Mouse (Mus musculus) forebrain, embryonic 11.5 days (tissue): ENCODE data around the gene Cspg4. TPM values are rescaled to one million over a fixed set of nuclear protein-coding genes. Genes with fewer than 3 reads are reported as not detected.

ENCODE experiments used
- ATAC-seq: fragments of 200-750 bp; cut with Nextera tagmentation; replicated peaks from 2 replicates; pipeline ENCODE4 v1.8.0; 2017; ENCODE audit warnings: moderate TSS enrichment; ENCODE audit not compliant: low FRiP score
- DNase-seq: peaks from one replicate; pipeline ENCODE4 v3.0.0-alpha.2; 2017; ENCODE audit warnings: low spot score
- H3K27ac ChIP-seq: fragments of 300-500 bp; sonication (generic); 2 replicates; pipeline ENCODE4 v1.5.1; 2014; ENCODE audit warnings: low read depth, low read length
- H3K27me3 ChIP-seq: fragments of 300-500 bp; sonication (generic); 2 replicates; pipeline ENCODE4 v1.6.1; 2014; ENCODE audit warnings: mild to moderate bottlenecking, low read length, mixed read lengths; ENCODE audit not compliant: control insufficient read depth, insufficient read depth
- H3K36me3 ChIP-seq: fragments of 300-500 bp; sonication (generic); 2 replicates; pipeline ENCODE4 v1.6.1; 2014; ENCODE audit warnings: mild to moderate bottlenecking, low read length, moderate library complexity, mixed read lengths; ENCODE audit not compliant: control insufficient read depth, insufficient read depth
- H3K4me1 ChIP-seq: fragments of 300-500 bp; sonication (generic); replicated peaks from 2 replicates; pipeline ENCODE4 v1.6.1; 2014; ENCODE audit warnings: low read length, mixed read lengths; ENCODE audit not compliant: control insufficient read depth, insufficient read depth
- H3K4me2 ChIP-seq: fragments of 300-500 bp; sonication (generic); 2 replicates; pipeline ENCODE4 v1.6.1; 2014; ENCODE audit warnings: low read depth, mild to moderate bottlenecking, low read length, moderate library complexity, mixed read lengths; ENCODE audit not compliant: severe bottlenecking
- H3K4me3 ChIP-seq: fragments of 300-500 bp; sonication (generic); 2 replicates; pipeline ENCODE4 v1.5.1; 2014; ENCODE audit warnings: low read depth, low read length
- H3K9ac ChIP-seq: fragments of 300-500 bp; sonication (generic); 2 replicates; pipeline ENCODE4 v1.6.1; 2014; ENCODE audit warnings: low read length
- H3K9me3 ChIP-seq: fragments of 300-500 bp; sonication (generic); 2 replicates; pipeline ENCODE4 v1.6.1; 2016; ENCODE audit warnings: low read length, mixed read lengths; ENCODE audit not compliant: control insufficient read depth
- WGBS: fragments of 180-500 bp; shearing (Covaris S2); extraction: QIAGEN DNeasy Blood & Tissue Kit; methylation state at CpG from one replicate; pipeline ENCODE4 v1.1.7; 2014; 5-methylcytosine and 5-hydroxymethylcytosine counted together
- polyA plus RNA-seq: library from polyadenylated mRNA; unstranded; fragments of >200 nt; fragmentation: Nextera tagmentation; extraction: Ambion mirVana; gene quantifications from 2 replicates; pipeline ENCODE4 v1.2.1, GENCODE M21; 2014

Gene Cspg4
- polyA plus RNA-seq, 1 experiment from 2014 or later, result 2.0 TPM

- H3K9me3 ChIP-seq, result no peaks in the 10 kb centered on the region
- ATAC-seq (no peak), DNase-seq (no peak)
- H3K4me2 ChIP-seq, result no peak overlapping the region
- no peak overlapping the region for H3K4me3 ChIP-seq
- no peak overlapping the region for H3K27ac ChIP-seq
- no peak overlapping the region for H3K9ac ChIP-seq
- no peaks in the 10 kb centered on the region for H3K36me3 ChIP-seq
- no peaks in the 10 kb centered on the region; the same call in 1 of the 2 replicates for H3K27me3 ChIP-seq
- WGBS, result 75% methylated on average over 11 of the region's 11 CpGs
- peaks cover 7% of the 10 kb centered on the region for H3K4me1 ChIP-seq
Observed at GRCm38 (mm10) chr9:56890522-56891250, 25.9 kb downstream of the Cspg4 start.

DNA sequence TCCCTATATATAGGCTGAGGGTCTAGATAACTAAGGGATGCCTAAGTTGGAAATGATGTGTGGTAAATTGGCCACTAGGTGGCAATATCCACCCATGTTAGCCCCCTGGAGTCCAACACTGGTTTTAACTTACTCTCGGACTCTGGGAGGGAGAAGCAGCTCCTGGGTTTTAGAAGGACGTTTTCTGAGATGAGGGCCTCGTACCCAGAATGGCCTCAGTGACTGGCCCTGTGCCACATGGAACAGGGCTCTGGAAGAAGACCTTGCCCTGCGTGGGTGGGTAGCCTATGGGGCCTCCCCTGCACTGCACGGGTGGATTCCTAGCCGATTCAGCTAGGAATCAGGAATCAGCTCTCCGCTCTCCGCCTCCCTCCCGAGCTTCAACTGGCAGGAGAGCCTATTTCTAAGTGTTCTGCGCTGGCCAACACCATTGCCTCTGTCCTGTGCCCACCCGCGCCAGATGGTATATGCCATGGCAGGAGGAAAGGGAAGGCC lies 26.7 kb downstream of the Cspg4 start:
- H3K27me3 ChIP-seq, result no peaks in the 10 kb centered on the region; the same call in 1 of the 2 replicates
- H3K36me3 ChIP-seq, result no peaks in the 10 kb centered on the region
- DNase-seq (peak; percentile 73), ATAC-seq (0 out of 2 replicates have a peak, but pooled peaks have one; percentile 40)
- H3K4me2 ChIP-seq, result no peak overlapping the region; the same call in 1 of the 2 replicates
- H3K4me1 ChIP-seq, result peaks cover 7% of the 10 kb centered on the region
- 31% methylated on average over 12 of the region's 12 CpGs for WGBS
- H3K9me3 ChIP-seq, result no peaks in the 10 kb centered on the region
- peak overlapping the region; percentile 4; the same call in 1 of the 2 replicates for H3K9ac ChIP-seq
- no peak overlapping the region for H3K27ac ChIP-seq
- no peak overlapping the region for H3K4me3 ChIP-seq

GRCm38 (mm10) chr9:56892111-56892510 lies 27.3 kb downstream of the Cspg4 start:
- Histone ChIP-seq H3K9me3 (no peaks in the 10 kb centered on the region), H3K4me2 (no peak overlapping the region), H3K4me1 (peaks cover 7% of the 10 kb centered on the region), H3K27me3 (no peaks in the 10 kb centered on the region; the same call in 1 of the 2 replicates), H3K4me3 (no peak overlapping the region), H3K9ac (no peak overlapping the region), H3K27ac (no peak overlapping the region), H3K36me3 (no peaks in the 10 kb centered on the region)
- ATAC-seq (no peak), DNase-seq (no peak)
- 88% methylated on average over 10 of the region's 10 CpGs for WGBS

- WGBS, result 65% methylated on average over 8 of the region's 8 CpGs
- Histone ChIP-seq H3K4me2 (no peak overlapping the region), H3K27ac (no peak overlapping the region), H3K9ac (peak overlapping the region; percentile 12; the same call in 1 of the 2 replicates), H3K36me3 (no peaks in the 10 kb centered on the region), H3K4me1 (peaks cover 7% of the 10 kb centered on the region), H3K27me3 (no peaks in the 10 kb centered on the region; the same call in 1 of the 2 replicates), H3K9me3 (no peaks in the 10 kb centered on the region), H3K4me3 (no peak overlapping the region)
- DNase-seq, result no peak
- no peak for ATAC-seq
Observed at GRCm38 (mm10) chr9:56893313-56893712, 28.5 kb downstream of the Cspg4 start.

DNA sequence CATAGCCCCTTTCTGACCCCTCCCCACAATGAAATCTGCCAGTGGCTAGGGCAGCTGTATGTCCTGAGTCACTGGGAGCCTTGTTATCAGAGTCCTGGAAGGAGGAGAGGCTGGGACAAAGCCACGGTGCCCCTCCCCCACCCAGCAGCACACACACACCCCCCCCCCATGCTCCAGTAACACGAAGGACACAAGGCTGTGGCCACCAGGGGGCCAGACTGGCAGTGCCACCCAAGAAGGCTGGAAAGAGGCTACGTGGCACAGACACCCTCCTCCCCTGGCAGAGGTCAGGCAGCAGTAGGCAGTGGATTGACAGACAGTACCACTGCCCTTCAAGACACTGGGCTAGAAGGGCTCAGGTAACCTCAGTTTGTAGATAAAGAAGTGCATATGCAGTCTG lies 29.2 kb downstream of the Cspg4 start:
- Histone ChIP-seq H3K36me3 (no peaks in the 10 kb centered on the region), H3K9me3 (no peaks in the 10 kb centered on the region), H3K27ac (no peak overlapping the region), H3K4me2 (no peak overlapping the region), H3K4me1 (peaks cover 7% of the 10 kb centered on the region), H3K4me3 (no peak overlapping the region), H3K27me3 (no peaks in the 10 kb centered on the region; the same call in 1 of the 2 replicates), H3K9ac (no peak overlapping the region)
- DNase-seq (peak; percentile 69), ATAC-seq (no peak)
- WGBS, result 22% methylated on average over 3 of the region's 3 CpGs

DNA sequence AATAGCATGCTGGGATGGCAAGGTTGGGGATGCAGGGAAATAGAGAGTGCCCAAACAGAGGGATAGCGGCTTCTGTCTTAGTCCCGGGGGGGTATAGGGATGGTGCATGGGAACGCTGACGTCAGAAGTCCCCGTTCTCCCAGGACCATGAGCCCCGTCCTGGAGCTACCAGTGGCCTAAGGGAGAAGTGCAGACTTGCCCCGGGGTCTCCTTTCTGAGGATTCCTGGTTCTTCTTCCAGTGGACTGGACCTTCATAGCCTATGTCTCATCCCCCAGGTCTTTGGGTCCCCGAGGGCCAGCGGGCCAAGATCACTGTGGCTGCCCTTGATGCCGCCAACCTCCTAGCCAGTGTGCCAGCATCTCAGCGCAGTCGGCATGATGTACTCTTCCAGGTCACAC lies 31.9 kb downstream of the Cspg4 start:
- Histone ChIP-seq H3K4me2 (no peak overlapping the region), H3K27me3 (no peaks in the 10 kb centered on the region; the same call in 1 of the 2 replicates), H3K36me3 (no peaks in the 10 kb centered on the region), H3K27ac (no peak overlapping the region), H3K4me3 (no peak overlapping the region), H3K9ac (no peak overlapping the region), H3K9me3 (no peaks in the 10 kb centered on the region), H3K4me1 (peaks cover 5% of the 10 kb centered on the region)
- 93% methylated on average over 12 of the region's 12 CpGs for WGBS
- DNase-seq (no peak), ATAC-seq (no peak)

DNA sequence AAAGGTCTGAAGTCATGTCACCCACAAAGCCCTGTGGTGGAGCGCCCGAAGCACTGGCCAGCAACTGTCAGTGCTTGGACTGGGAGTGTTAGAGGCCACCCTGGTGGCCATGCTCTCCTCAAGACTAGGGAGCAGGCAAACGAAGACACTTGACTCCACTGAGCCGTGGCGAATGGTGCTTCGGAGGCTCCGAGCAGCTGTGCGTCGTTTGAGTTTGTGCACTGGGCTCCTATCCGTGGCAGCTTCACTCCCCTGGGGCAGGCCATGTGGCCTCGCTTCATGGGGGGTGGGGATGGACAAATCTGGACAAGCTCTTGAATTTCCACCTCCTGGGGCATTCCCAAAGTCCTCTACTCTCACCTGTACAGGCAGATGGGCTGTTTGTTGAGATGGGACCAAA lies 34.6 kb downstream of the Cspg4 start:
- ATAC-seq (no peak), DNase-seq (no peak)
- Histone ChIP-seq H3K27ac (no peak overlapping the region), H3K4me2 (no peak overlapping the region), H3K9me3 (no peaks in the 10 kb centered on the region), H3K9ac (no peak overlapping the region), H3K4me1 (no peaks in the 10 kb centered on the region), H3K4me3 (no peak overlapping the region), H3K36me3 (no peaks in the 10 kb centered on the region), H3K27me3 (no peaks in the 10 kb centered on the region)
- 85% methylated on average over 11 of the region's 11 CpGs for WGBS

- Histone ChIP-seq H3K27ac (no peak overlapping the region), H3K4me3 (no peak overlapping the region), H3K27me3 (no peaks in the 10 kb centered on the region), H3K9me3 (no peaks in the 10 kb centered on the region), H3K4me1 (no peaks in the 10 kb centered on the region), H3K9ac (no peak overlapping the region), H3K36me3 (no peaks in the 10 kb centered on the region), H3K4me2 (no peak overlapping the region)
- DNase-seq (no peak), ATAC-seq (no peak)
Observed at GRCm38 (mm10) chr9:56900060-56900459, 35.2 kb downstream of the Cspg4 start.

DNA sequence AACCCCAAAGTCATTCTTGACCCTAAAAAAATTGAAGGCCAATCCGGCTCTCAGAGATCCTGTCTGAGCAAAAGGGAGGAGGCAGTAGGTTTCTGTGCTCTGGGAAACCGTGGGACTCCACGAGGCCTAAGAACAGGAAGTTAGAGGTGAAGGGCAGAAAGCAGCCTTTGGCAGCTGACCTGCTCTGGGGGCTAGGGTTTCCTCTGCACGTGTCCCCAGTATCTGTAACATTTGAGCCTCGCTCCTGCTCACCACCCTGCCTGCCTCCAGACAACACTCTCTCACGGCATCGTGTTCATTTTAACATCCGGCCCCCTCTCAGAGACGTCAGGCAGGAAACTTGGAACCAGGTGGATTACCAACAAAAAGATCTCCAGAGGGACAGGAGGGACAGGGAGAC lies 35.7 kb downstream of the Cspg4 start:
- H3K27ac ChIP-seq, result no peak overlapping the region
- WGBS, result 64% methylated on average over 9 of the region's 9 CpGs
- no peak overlapping the region for H3K4me3 ChIP-seq
- no peaks in the 10 kb centered on the region for H3K9me3 ChIP-seq
- H3K4me2 ChIP-seq, result no peak overlapping the region
- no peak for ATAC-seq
- no peaks in the 10 kb centered on the region for H3K27me3 ChIP-seq
- H3K9ac ChIP-seq, result no peak overlapping the region
- no peaks in the 10 kb centered on the region for H3K4me1 ChIP-seq
- H3K36me3 ChIP-seq, result no peaks in the 10 kb centered on the region
- no peak for DNase-seq
